Mouse (Mus musculus) ES-Bruce4 (cell line): Measurements from ENCODE around the gene Frat1. TPM values are rescaled to one million over a fixed set of nuclear protein-coding genes. Genes with fewer than 3 reads are reported as not detected.

Experiments used
- H3K27ac ChIP-seq: 2 replicates; pipeline ENCODE4 v1.5.1; 2012; ENCODE audit warnings: low read length, inconsistent platforms; ENCODE audit not compliant: insufficient read depth
- H3K27me3 ChIP-seq: 2 replicates; pipeline ENCODE4 v1.6.1; 2012; ENCODE audit warnings: mild to moderate bottlenecking, low read length, inconsistent platforms; ENCODE audit not compliant: control insufficient read depth, poor library complexity, insufficient read depth, severe bottlenecking
- H3K36me3 ChIP-seq: 2 replicates; pipeline ENCODE4 v1.6.1; 2012; ENCODE audit warnings: inconsistent platforms, mild to moderate bottlenecking, low read length, moderate library complexity; ENCODE audit not compliant: control insufficient read depth, poor library complexity, insufficient read depth, severe bottlenecking
- H3K4me1 ChIP-seq: one replicate; pipeline ENCODE4 v1.8.1; 2011; ENCODE audit warnings: low read length; ENCODE audit not compliant: control insufficient read depth, insufficient read depth
- H3K4me3 ChIP-seq: 2 replicates; pipeline ENCODE4 v1.5.1; 2011; ENCODE audit warnings: low read depth, mild to moderate bottlenecking, low read length
- H3K9ac ChIP-seq: 2 replicates; pipeline ENCODE4 v1.6.1; 2012; ENCODE audit warnings: low read depth, mild to moderate bottlenecking, inconsistent platforms; ENCODE audit not compliant: poor library complexity, severe bottlenecking
- H3K9me3 ChIP-seq: replicated peaks from 2 replicates; pipeline ENCODE4 v1.6.1; 2012; ENCODE audit warnings: mild to moderate bottlenecking, low read length, inconsistent platforms; ENCODE audit not compliant: control insufficient read depth, poor library complexity, insufficient read depth, severe bottlenecking
- CTCF ChIP-seq: IDR thresholded peaks from one replicate; pipeline ENCODE4 v1.8.1; 2011; ENCODE audit warnings: low read depth, low read length
- EP300 ChIP-seq: IDR thresholded peaks from 2 replicates; pipeline ENCODE4 v1.6.1; 2011; ENCODE audit warnings: low read depth, low read length; ENCODE audit not compliant: insufficient read depth
- POLR2A ChIP-seq: IDR thresholded peaks from one replicate; pipeline ENCODE4 v1.8.1; 2011; ENCODE audit warnings: low read length; ENCODE audit not compliant: insufficient read depth
- polyA plus RNA-seq: library from polyadenylated mRNA; stranded (reverse); fragments of >200 nt; gene quantifications from 2 replicates; pipeline ENCODE4 v1.2.4, GENCODE M21; 2011; ENCODE audit warnings: low read depth; ENCODE audit not compliant: missing spikeins, insufficient read depth, insufficient read length

The Frat1 gene
- polyA plus RNA-seq, 1 experiment: 2.1 TPM

DNA sequence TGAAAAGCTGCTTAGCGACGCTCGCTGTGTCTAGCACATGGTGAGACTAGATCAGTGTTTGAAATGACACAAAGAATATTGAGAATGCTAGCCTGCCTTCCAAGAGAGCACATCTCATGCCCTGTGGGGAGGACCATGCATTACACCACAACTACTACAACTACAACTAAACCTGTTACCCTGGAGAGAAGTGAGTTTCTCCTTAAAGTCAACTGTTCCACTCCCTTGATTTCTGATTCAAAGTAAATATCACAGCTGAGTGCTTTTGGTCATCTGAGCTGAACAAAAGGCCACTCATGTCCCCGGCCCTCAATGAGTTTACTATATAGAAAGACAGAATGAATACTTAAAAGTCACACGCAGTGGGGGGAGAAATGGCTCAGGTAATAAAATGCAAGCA lies 19.7 kb upstream of the Frat1 start:
- TF ChIP-seq CTCF (no peak), POLR2A (no peak), EP300 (no peak)
- Histone ChIP-seq H3K27me3 (no peaks in the 10 kb centered on the region), H3K36me3 (no peaks in the 10 kb centered on the region), H3K4me3 (no peak overlapping the region), H3K4me1 (no peaks in the 10 kb centered on the region), H3K9ac (no peak overlapping the region), H3K9me3 (no peaks in the 10 kb centered on the region), H3K27ac (no peak overlapping the region)

DNA sequence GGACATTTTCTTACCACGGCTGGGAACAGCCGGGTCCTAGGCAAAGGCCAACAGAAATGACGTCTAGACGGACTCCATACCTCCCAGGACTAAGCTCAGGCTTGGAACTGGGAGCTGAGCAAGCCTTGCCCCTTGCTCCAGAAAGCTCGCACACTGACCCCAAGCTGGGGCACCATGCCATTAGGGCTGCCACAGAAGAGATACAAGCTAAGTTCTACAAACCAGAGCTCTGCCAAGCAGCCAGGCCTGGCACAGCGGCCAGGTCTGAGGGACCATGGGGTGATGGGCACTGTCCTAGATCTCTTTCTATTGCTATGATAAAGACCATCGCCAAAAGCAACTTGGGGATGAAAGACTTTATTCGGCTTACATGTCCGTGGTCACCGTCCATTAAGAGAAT lies 17.2 kb upstream of the Frat1 start:
- TF ChIP-seq POLR2A: no peak
- TF ChIP-seq EP300: no peak
- TF ChIP-seq CTCF: no peak
- Histone ChIP-seq H3K9ac (no peak overlapping the region), H3K27ac (no peak overlapping the region), H3K4me1 (no peaks in the 10 kb centered on the region), H3K9me3 (no peaks in the 10 kb centered on the region), H3K4me3 (no peak overlapping the region), H3K27me3 (no peaks in the 10 kb centered on the region), H3K36me3 (no peaks in the 10 kb centered on the region)

DNA sequence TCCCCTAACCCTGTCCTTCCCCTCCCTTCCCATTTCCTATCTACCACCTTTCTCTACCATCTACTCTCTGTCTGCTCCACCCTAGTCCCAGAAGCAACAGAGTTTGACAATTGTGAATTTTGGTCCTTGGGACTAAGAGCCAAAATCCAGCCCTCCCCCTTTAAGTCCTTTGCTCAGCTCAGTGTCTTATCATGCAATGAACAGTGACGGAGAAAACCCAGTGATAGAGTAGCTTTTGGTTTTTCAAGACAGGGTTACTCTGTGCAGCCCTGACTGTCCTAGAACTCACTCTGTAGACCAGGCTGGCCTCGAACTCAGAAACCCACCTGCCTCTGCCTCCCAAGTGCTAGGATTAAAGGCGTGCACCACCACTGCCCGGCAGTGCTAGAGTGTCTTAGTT lies 16.4 kb upstream of the Frat1 start:
- H3K4me1 ChIP-seq: no peaks in the 10 kb centered on the region
- no peaks in the 10 kb centered on the region for H3K27me3 ChIP-seq
- no peak for TF ChIP-seq CTCF
- no peaks in the 10 kb centered on the region for H3K9me3 ChIP-seq
- no peak overlapping the region for H3K9ac ChIP-seq
- no peaks in the 10 kb centered on the region for H3K36me3 ChIP-seq
- no peak overlapping the region for H3K27ac ChIP-seq
- no peak overlapping the region for H3K4me3 ChIP-seq

DNA sequence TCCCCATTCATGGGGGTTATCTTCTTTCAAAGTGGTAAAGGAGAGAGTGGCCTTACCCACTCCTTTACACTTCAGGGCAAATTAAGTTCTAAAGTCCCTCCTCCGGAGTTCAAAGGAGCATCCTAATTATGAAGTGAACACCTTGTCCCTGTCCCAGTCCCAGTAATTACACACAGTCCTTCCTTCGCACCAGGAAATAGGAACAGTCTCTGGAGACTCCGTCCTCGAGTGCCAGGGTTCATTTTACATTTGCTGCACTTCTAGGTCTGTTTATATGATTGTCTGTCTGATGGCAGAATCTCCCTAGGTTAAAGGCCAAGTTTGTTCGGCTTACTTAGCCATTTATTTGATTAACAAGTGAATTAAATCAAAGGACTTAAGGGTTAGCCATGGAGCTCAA lies 13.4 kb upstream of the Frat1 start:
- TF ChIP-seq POLR2A: no peak
- TF ChIP-seq EP300: no peak
- TF ChIP-seq CTCF: no peak
- Histone ChIP-seq H3K36me3 (no peaks in the 10 kb centered on the region), H3K9me3 (no peaks in the 10 kb centered on the region), H3K4me1 (no peaks in the 10 kb centered on the region), H3K27ac (no peak overlapping the region), H3K27me3 (no peaks in the 10 kb centered on the region), H3K4me3 (no peak overlapping the region), H3K9ac (no peak overlapping the region)

DNA sequence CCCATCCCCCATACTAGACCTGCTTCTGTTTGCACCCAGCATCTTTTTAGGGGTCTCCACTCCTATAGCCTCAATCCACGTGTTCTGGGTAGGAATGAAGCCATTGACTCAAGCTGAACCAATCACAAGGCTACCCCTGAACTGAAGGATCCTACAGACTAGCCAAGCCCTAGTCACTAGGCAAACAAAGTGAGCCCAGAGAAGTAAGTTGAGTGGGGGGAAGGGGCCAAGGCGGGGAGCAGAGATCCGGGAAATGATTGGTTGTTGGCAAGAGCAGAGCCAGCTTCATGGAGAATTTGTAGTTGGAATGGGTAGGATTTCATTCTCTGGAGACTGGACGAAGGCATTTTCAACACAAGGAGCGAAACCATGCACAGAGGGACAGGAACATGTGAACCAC lies 12.9 kb upstream of the Frat1 start:
- H3K36me3 ChIP-seq: no peaks in the 10 kb centered on the region
- H3K27ac ChIP-seq: no peak overlapping the region
- H3K4me1 ChIP-seq: no peaks in the 10 kb centered on the region
- no peak overlapping the region for H3K9ac ChIP-seq
- H3K9me3 ChIP-seq: no peaks in the 10 kb centered on the region
- H3K27me3 ChIP-seq: no peaks in the 10 kb centered on the region
- no peak overlapping the region for H3K4me3 ChIP-seq
- TF ChIP-seq CTCF (no peak), EP300 (no peak), POLR2A (no peak)

DNA sequence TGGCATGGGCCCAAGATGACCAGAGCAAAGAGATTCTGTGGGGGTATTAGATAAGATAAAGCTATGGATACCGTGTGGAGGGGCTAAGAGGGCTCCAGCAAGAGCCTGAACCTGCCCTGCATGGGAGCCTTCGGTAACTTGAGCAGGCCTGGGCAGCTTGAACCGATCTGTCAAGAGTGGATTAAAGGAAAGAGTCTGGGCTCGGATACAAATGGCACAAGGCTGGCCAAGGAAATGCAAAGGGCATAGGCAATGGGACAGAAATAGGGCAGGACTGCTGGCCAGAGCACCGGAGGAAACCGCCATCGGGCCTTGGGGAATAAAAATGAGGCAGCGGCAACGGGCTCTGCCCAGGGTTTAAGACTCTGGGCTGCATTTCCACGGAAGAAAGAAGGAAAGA lies 12.4 kb upstream of the Frat1 start:
- H3K27ac ChIP-seq: no peak overlapping the region
- H3K27me3 ChIP-seq: no peaks in the 10 kb centered on the region
- TF ChIP-seq CTCF (no peak), POLR2A (no peak), EP300 (no peak)
- H3K4me1 ChIP-seq: no peaks in the 10 kb centered on the region
- H3K9me3 ChIP-seq: no peaks in the 10 kb centered on the region
- no peaks in the 10 kb centered on the region for H3K36me3 ChIP-seq
- no peak overlapping the region for H3K4me3 ChIP-seq
- H3K9ac ChIP-seq: no peak overlapping the region

DNA sequence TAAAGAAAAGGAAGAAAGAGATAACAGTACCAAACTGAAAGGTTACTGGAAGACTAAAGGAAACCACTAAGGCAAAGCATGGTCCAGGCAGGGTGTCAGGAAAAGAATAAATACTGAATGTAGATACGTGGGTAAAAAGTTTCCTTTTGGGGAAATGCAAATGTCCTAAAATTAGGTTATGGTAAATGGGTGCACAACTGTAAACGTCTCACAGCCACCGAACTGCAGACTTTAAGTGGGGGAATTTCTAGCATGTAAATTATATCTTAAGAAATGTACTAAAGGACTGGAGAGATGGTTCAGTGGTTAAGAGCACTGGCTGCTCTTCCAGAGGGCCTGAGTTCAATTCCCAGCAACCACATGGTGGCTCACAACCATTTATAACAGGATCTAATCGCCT lies 11.0 kb upstream of the Frat1 start:
- H3K27ac ChIP-seq: no peak overlapping the region
- H3K9me3 ChIP-seq: no peaks in the 10 kb centered on the region
- H3K36me3 ChIP-seq: no peaks in the 10 kb centered on the region
- H3K4me1 ChIP-seq: no peaks in the 10 kb centered on the region
- no peak for TF ChIP-seq EP300
- TF ChIP-seq CTCF: no peak
- H3K9ac ChIP-seq: no peak overlapping the region
- no peaks in the 10 kb centered on the region for H3K27me3 ChIP-seq
- no peak overlapping the region for H3K4me3 ChIP-seq
